Mouse (Mus musculus) liver, embryonic 15.5 days (tissue): Measurements from ENCODE around the gene Cdadc1. TPM values are rescaled to one million over a fixed set of nuclear protein-coding genes. Genes with fewer than 3 reads are reported as not detected.
A peak's percentile ranks its signal among the peaks of the same experiment; 100 is the strongest.
"Not testable (repeated sequence)": the region's sequence is repeated elsewhere in the genome, so short reads cannot be mapped to it uniquely, and the experiment has no call there.

Experiments
- ATAC-seq: fragments of 200-750 bp; cut with Nextera tagmentation; 2 replicates; pipeline ENCODE4 v1.8.0; 2017; ENCODE audit warnings: moderate number of reproducible peaks, mild to moderate bottlenecking, moderate library complexity; ENCODE audit not compliant: insufficient read depth
- H3K27ac ChIP-seq: fragments of 300-500 bp; sonication (generic); replicated peaks from 2 replicates; pipeline ENCODE4 v1.5.1; 2015; ENCODE audit warnings: mild to moderate bottlenecking, inconsistent platforms
- H3K27me3 ChIP-seq: fragments of 300-500 bp; sonication (generic); 2 replicates; pipeline ENCODE4 v1.6.1; 2015; ENCODE audit warnings: mild to moderate bottlenecking, inconsistent platforms
- H3K36me3 ChIP-seq: fragments of 300-500 bp; sonication (generic); replicated peaks from 2 replicates; pipeline ENCODE4 v1.6.1; 2015; ENCODE audit warnings: moderate library complexity, mild to moderate bottlenecking, inconsistent platforms
- H3K4me1 ChIP-seq: fragments of 300-500 bp; sonication (generic); replicated peaks from 2 replicates; pipeline ENCODE4 v1.6.1; 2015; ENCODE audit warnings: inconsistent platforms
- H3K4me2 ChIP-seq: fragments of 300-500 bp; sonication (generic); 2 replicates; pipeline ENCODE4 v1.6.1; 2015; ENCODE audit warnings: moderate library complexity, mild to moderate bottlenecking, inconsistent platforms
- H3K4me3 ChIP-seq: fragments of 300-500 bp; sonication (generic); replicated peaks from 2 replicates; pipeline ENCODE4 v1.5.1; 2015; ENCODE audit warnings: mild to moderate bottlenecking, inconsistent platforms
- H3K9ac ChIP-seq: fragments of 300-500 bp; sonication (generic); 2 replicates; pipeline ENCODE4 v1.6.1; 2015; ENCODE audit warnings: moderate library complexity, mild to moderate bottlenecking, inconsistent platforms
- H3K9me3 ChIP-seq: fragments of 300-500 bp; sonication (generic); replicated peaks from 2 replicates; pipeline ENCODE4 v1.6.1; 2016; ENCODE audit warnings: inconsistent platforms
- WGBS: fragments of 180-500 bp; shearing (Covaris S2); methylation state at CpG from one replicate; pipeline ENCODE4 v1.1.7; 2015; ENCODE audit warnings: mixed read lengths; ENCODE audit not compliant: insufficient replicate concordance; 5-methylcytosine and 5-hydroxymethylcytosine counted together
- polyA plus RNA-seq: library from polyadenylated mRNA; unstranded; fragments of >200 nt; fragmentation: Nextera tagmentation; extraction: Ambion mirVana; gene quantifications from 2 replicates; pipeline ENCODE4 v1.2.1, GENCODE M21; 2015

The Cdadc1 gene
- polyA plus RNA-seq, 1 experiment from 2014 or later = 15.0 TPM

- 81% methylated on average over 9 of the region's 9 CpGs for WGBS
- Histone ChIP-seq H3K9ac (no peak overlapping the region), H3K9me3 (no peaks in the 10 kb centered on the region), H3K27me3 (peaks cover 30% of the 10 kb centered on the region), H3K4me1 (no peaks in the 10 kb centered on the region; the same call in 1 of the 2 replicates), H3K4me3 (no peak overlapping the region), H3K4me2 (no peak overlapping the region), H3K27ac (no peak overlapping the region), H3K36me3 (no peaks in the 10 kb centered on the region)
- ATAC-seq = no peak
Observed at GRCm38 (mm10) chr14:59630096-59630495, 32.3 kb upstream of the Cdadc1 start.

- Histone ChIP-seq H3K9ac (no peak overlapping the region), H3K27me3 (peaks cover 38% of the 10 kb centered on the region), H3K36me3 (no peaks in the 10 kb centered on the region), H3K27ac (no peak overlapping the region), H3K4me1 (no peaks in the 10 kb centered on the region; the same call in 1 of the 2 replicates), H3K9me3 (no peaks in the 10 kb centered on the region), H3K4me2 (no peak overlapping the region), H3K4me3 (no peak overlapping the region)
- 81% methylated on average over 15 of the region's 15 CpGs for WGBS
- ATAC-seq = no peak
Observed at GRCm38 (mm10) chr14:59629308-59629707, 31.5 kb upstream of the Cdadc1 start.

- WGBS = 59% methylated on average over 7 of the region's 7 CpGs
- Histone ChIP-seq H3K27me3 (peaks cover 48% of the 10 kb centered on the region), H3K36me3 (no peaks in the 10 kb centered on the region), H3K9me3 (no peaks in the 10 kb centered on the region), H3K4me2 (no peak overlapping the region), H3K4me3 (no peak overlapping the region), H3K27ac (no peak overlapping the region), H3K9ac (no peak overlapping the region), H3K4me1 (no peaks in the 10 kb centered on the region; the same call in 1 of the 2 replicates)
- ATAC-seq = no peak
Observed at GRCm38 (mm10) chr14:59627823-59628222, 30.1 kb upstream of the Cdadc1 start.

- Histone ChIP-seq H3K9me3 (no peaks in the 10 kb centered on the region), H3K4me3 (no peak overlapping the region), H3K4me2 (no peak overlapping the region), H3K27ac (no peak overlapping the region), H3K9ac (no peak overlapping the region), H3K27me3 (peaks cover 48% of the 10 kb centered on the region), H3K36me3 (no peaks in the 10 kb centered on the region), H3K4me1 (no peaks in the 10 kb centered on the region; the same call in 1 of the 2 replicates)
- no peak for ATAC-seq
- WGBS = 45% methylated on average over 9 of the region's 9 CpGs
Observed at GRCm38 (mm10) chr14:59627142-59627680, 29.5 kb upstream of the Cdadc1 start.

- Histone ChIP-seq H3K4me1 (no peaks in the 10 kb centered on the region; the same call in 1 of the 2 replicates), H3K36me3 (no peaks in the 10 kb centered on the region), H3K27me3 (peaks cover 48% of the 10 kb centered on the region), H3K4me2 (no peak overlapping the region), H3K9me3 (no peaks in the 10 kb centered on the region), H3K4me3 (no peak overlapping the region), H3K27ac (no peak overlapping the region), H3K9ac (no peak overlapping the region)
- no peak for ATAC-seq
- WGBS = 50% methylated on average over 8 of the region's 8 CpGs
Observed at GRCm38 (mm10) chr14:59626711-59627110, 29.0 kb upstream of the Cdadc1 start.

- H3K27me3 ChIP-seq = peaks cover 48% of the 10 kb centered on the region
- H3K27ac ChIP-seq = no peak overlapping the region
- H3K4me3 ChIP-seq = peak overlapping the region; percentile 54
- H3K4me2 ChIP-seq = peak overlapping the region; percentile 67
- ATAC-seq = no peak
- WGBS = under 1% methylated on average over 51 of the region's 51 CpGs
- no peak overlapping the region; the same call in 1 of the 2 replicates for H3K9ac ChIP-seq
- no peaks in the 10 kb centered on the region; the same call in 1 of the 2 replicates for H3K4me1 ChIP-seq
- H3K36me3 ChIP-seq = no peaks in the 10 kb centered on the region
- H3K9me3 ChIP-seq = no peaks in the 10 kb centered on the region
Observed at GRCm38 (mm10) chr14:59625806-59626364, 28.1 kb upstream of the Cdadc1 start.

GRCm38 (mm10) chr14:59625158-59625805, 27.5 kb upstream of the Cdadc1 start, which contains the start of gene Shisa2:
Gene Shisa2, plus strand, starts transcription at chr14:59625308.
- Histone ChIP-seq H3K4me2 (peak within 1 kb of the TSS; percentile 67), H3K27ac (no peak within 1 kb of the TSS), H3K9me3 (no peaks in the 10 kb centered on the region), H3K4me3 (peak within 1 kb of the TSS; percentile 54), H3K36me3 (no peaks in the 10 kb centered on the region), H3K4me1 (no peaks in the 10 kb centered on the region; the same call in 1 of the 2 replicates), H3K27me3 (peaks cover 48% of the 10 kb centered on the region), H3K9ac (no peak within 1 kb of the TSS; the same call in 1 of the 2 replicates)
- under 1% methylated on average over 64 of the region's 65 CpGs for WGBS
- peak; percentile 47 for ATAC-seq

GRCm38 (mm10) chr14:59624326-59624885, 26.6 kb upstream of the Cdadc1 start:
- no peak overlapping the region for H3K4me3 ChIP-seq
- no peak overlapping the region for H3K9ac ChIP-seq
- no peaks in the 10 kb centered on the region; the same call in 1 of the 2 replicates for H3K4me1 ChIP-seq
- WGBS = 39% methylated on average over 9 of the region's 9 CpGs
- H3K27me3 ChIP-seq = peaks cover 48% of the 10 kb centered on the region
- ATAC-seq = no peak
- H3K9me3 ChIP-seq = no peaks in the 10 kb centered on the region
- H3K36me3 ChIP-seq = no peaks in the 10 kb centered on the region
- no peak overlapping the region for H3K27ac ChIP-seq
- peak overlapping the region; percentile 67; the same call in 1 of the 2 replicates for H3K4me2 ChIP-seq

- no peak overlapping the region for H3K4me3 ChIP-seq
- H3K4me2 ChIP-seq = no peak overlapping the region
- H3K27ac ChIP-seq = no peak overlapping the region
- no peaks in the 10 kb centered on the region for H3K36me3 ChIP-seq
- no peak overlapping the region for H3K9ac ChIP-seq
- H3K27me3 ChIP-seq = no peaks in the 10 kb centered on the region
- H3K4me1 ChIP-seq = no peaks in the 10 kb centered on the region
- no peaks in the 10 kb centered on the region for H3K9me3 ChIP-seq
- 76% methylated on average over 7 of the region's 7 CpGs for WGBS
- no peak for ATAC-seq
Observed at GRCm38 (mm10) chr14:59616802-59617201, 19.0 kb upstream of the Cdadc1 start.

GRCm38 (mm10) chr14:59614149-59614548, 16.4 kb upstream of the Cdadc1 start:
- not testable (repeated sequence) for H3K27ac ChIP-seq, H3K9me3 ChIP-seq, H3K4me2 ChIP-seq, H3K4me3 ChIP-seq, H3K9ac ChIP-seq, H3K4me1 ChIP-seq, ATAC-seq, H3K27me3 ChIP-seq, H3K36me3 ChIP-seq
- WGBS = 46% methylated on average over 3 of the region's 3 CpGs

- 40% methylated on average over 14 of the region's 14 CpGs for WGBS
- ATAC-seq = no peak
- Histone ChIP-seq H3K27ac (no peak overlapping the region), H3K9me3 (no peaks in the 10 kb centered on the region), H3K27me3 (no peaks in the 10 kb centered on the region), H3K4me2 (no peak overlapping the region), H3K9ac (no peak overlapping the region), H3K4me1 (no peaks in the 10 kb centered on the region), H3K36me3 (no peaks in the 10 kb centered on the region), H3K4me3 (no peak overlapping the region)
Observed at GRCm38 (mm10) chr14:59612920-59613625, 15.3 kb upstream of the Cdadc1 start.
